Comparison of ENCODE assay signal across 18 mouse cellular contexts in genomic region chr5:128638716-128639115, GRCm38 (mm10). TPM values are rescaled to one million over a fixed set of nuclear protein-coding genes. Genes with fewer than 3 reads are reported as not detected.
A peak's percentile ranks its signal among the peaks of the same experiment; 100 is the strongest.
DNase-seq lines count a peak whose midpoint lies in the region; ATAC-seq and TF ChIP-seq lines count a peak whose summit lies in the region.
"Had no signal": no experiment of that assay in that cellular context is flagged by ENCODE, and none has a peak within 500 bp of the region (broad histone marks: within the 10 kb centered on the region; RNA-seq: fewer than 3 reads in every experiment).

No protein-coding gene starts in this region.

- no peaks in the 10 kb centered on the region for H3K36me3 ChIP-seq in hindbrain, embryonic 11.5 days (ENCODE audit: control insufficient read depth, insufficient read depth, low read length)
- H3K36me3 ChIP-seq in hindbrain, postnatal 0 days (ENCODE audit: insufficient read depth, low read length), result no peaks in the 10 kb centered on the region
- no peaks in the 10 kb centered on the region for H3K36me3 ChIP-seq in limb, embryonic 10.5 days
- H3K36me3 ChIP-seq: embryonic facial prominence, embryonic 12.5 days; liver, embryonic 15.5 days had no signal

- no peak overlapping the region for H3K4me2 ChIP-seq in hindbrain, embryonic 11.5 days (replicated peaks; ENCODE audit: low read depth, low read length)
- no peak overlapping the region for H3K4me2 ChIP-seq in hindbrain, postnatal 0 days (ENCODE audit: low read depth, low read length)
- H3K4me2 ChIP-seq: embryonic facial prominence, embryonic 12.5 days; liver, embryonic 15.5 days had no signal

- H3K27ac ChIP-seq in hindbrain, embryonic 11.5 days (ENCODE audit: low read depth, low read length), result no peak overlapping the region
- no peak overlapping the region for H3K27ac ChIP-seq in hindbrain, postnatal 0 days
- peak overlapping the region; percentile 78; the same call in 1 of the 2 replicates for H3K27ac ChIP-seq in limb, embryonic 10.5 days
- H3K27ac ChIP-seq: embryonic facial prominence, embryonic 12.5 days; liver, embryonic 15.5 days had no signal

- H3K9ac ChIP-seq in hindbrain, embryonic 11.5 days (ENCODE audit: low read depth, low read length), result no peak overlapping the region
- no peak overlapping the region for H3K9ac ChIP-seq in hindbrain, postnatal 0 days (replicated peaks; ENCODE audit: low read length)
- H3K9ac ChIP-seq: embryonic facial prominence, embryonic 12.5 days; liver, embryonic 15.5 days had no signal

- DNase-seq in hindbrain, embryonic 11.5 days (ENCODE audit: low spot score), result peak; percentile 30
- no peak for DNase-seq in hindbrain, postnatal 0 days (ENCODE audit: low spot score)
- peak; percentile 22 for DNase-seq in brain, embryonic 14.5 days (ENCODE audit: low read depth)
- DNase-seq in limb, embryonic 10.5 days (ENCODE audit: low spot score), result no peak
- DNase-seq in thymus, postnatal 4 days, result peak; percentile 59
- DNase-seq in heart, postnatal 25 days (ENCODE audit: low spot score), result no peak
- DNase-seq in right cerebral cortex, postnatal 14 days, result no peak
- DNase-seq: adrenal gland, postnatal 36 days; cerebellum, adult 9-11 months; gastrocnemius, postnatal 14 days; kidney, adult 11 months; kidney, postnatal 10 days; retina, postnatal 1 day had no signal

- no peak overlapping the region for H3K4me3 ChIP-seq in hindbrain, embryonic 11.5 days (ENCODE audit: low read depth, low read length)
- no peak overlapping the region for H3K4me3 ChIP-seq in hindbrain, postnatal 0 days (ENCODE audit: low read length)
- no peak overlapping the region for H3K4me3 ChIP-seq in limb, embryonic 10.5 days
- H3K4me3 ChIP-seq: embryonic facial prominence, embryonic 12.5 days; liver, embryonic 15.5 days; megakaryocyte, embryonic 14.5 days had no signal

- no peaks in the 10 kb centered on the region for H3K27me3 ChIP-seq in hindbrain, embryonic 11.5 days (ENCODE audit: control insufficient read depth, insufficient read depth, low read length)
- no peaks in the 10 kb centered on the region for H3K27me3 ChIP-seq in hindbrain, postnatal 0 days (ENCODE audit: insufficient read depth, low read length)
- H3K27me3 ChIP-seq in limb, embryonic 10.5 days (ENCODE audit: low read depth, poor library complexity, severe bottlenecking), result no peaks in the 10 kb centered on the region
- H3K27me3 ChIP-seq: embryonic facial prominence, embryonic 12.5 days; liver, embryonic 15.5 days; megakaryocyte, embryonic 14.5 days had no signal

- no peak for TF ChIP-seq POLR2A in brain, embryonic 14.5 days (IDR thresholded peaks at IDR 0.05; ENCODE audit: borderline replicate concordance, extremely low read depth, insufficient read depth, insufficient read length, poor library complexity, severe bottlenecking)

- WGBS in hindbrain, embryonic 11.5 days, result 56% methylated on average over 9 of the region's 9 CpGs
- WGBS in hindbrain, postnatal 0 days, result 55% methylated on average over 9 of the region's 9 CpGs
- 64% methylated on average over 9 of the region's 9 CpGs for WGBS in limb, embryonic 10.5 days

- no peaks in the 10 kb centered on the region for H3K4me1 ChIP-seq in hindbrain, embryonic 11.5 days (replicated peaks; ENCODE audit: control insufficient read depth, insufficient read depth, low read length)
- no peaks in the 10 kb centered on the region for H3K4me1 ChIP-seq in hindbrain, postnatal 0 days (ENCODE audit: insufficient read depth, low read length)
- H3K4me1 ChIP-seq in limb, embryonic 10.5 days, result peaks cover 38% of the 10 kb centered on the region
- H3K4me1 ChIP-seq: liver, embryonic 15.5 days; megakaryocyte, embryonic 14.5 days had no signal

- intact Hi-C loops in heart, postnatal 25 days (cut with DNase I), result no loop called here

- TF ChIP-seq CTCF in hindbrain, postnatal 0 days (IDR thresholded peaks at IDR 0.05; ENCODE audit: low read depth), result no peak
- TF ChIP-seq CTCF in brain, embryonic 14.5 days (IDR thresholded peaks at IDR 0.05; ENCODE audit: borderline replicate concordance, extremely low read depth, insufficient read depth, insufficient read length), result no peak

- no peaks in the 10 kb centered on the region for H3K9me3 ChIP-seq in hindbrain, embryonic 11.5 days (ENCODE audit: control insufficient read depth, low read length)
- H3K9me3 ChIP-seq in hindbrain, postnatal 0 days (ENCODE audit: low read length), result no peaks in the 10 kb centered on the region
- no peaks in the 10 kb centered on the region for H3K9me3 ChIP-seq in limb, embryonic 10.5 days (replicated peaks)
- H3K9me3 ChIP-seq: embryonic facial prominence, embryonic 12.5 days; liver, embryonic 15.5 days had no signal

- ATAC-seq in hindbrain, embryonic 11.5 days (ENCODE audit: low FRiP score), result no peak
- ATAC-seq in hindbrain, postnatal 0 days, result no peak
- ATAC-seq: hindbrain, embryonic 16.5 days; lung, postnatal 0 days had no signal

RNA-seq across cellular contexts. Expression of gene Fzd10, which starts 38.1 kb away (rescaled TPM):
- 17.8 and 19.3 TPM in 2 replicates for polyA plus RNA-seq in hindbrain, embryonic 11.5 days (2014; fragmentation: Nextera tagmentation; extraction: Ambion mirVana)
- 22.1 TPM in 2 replicates for total RNA-seq in hindbrain, postnatal 0 days (2014; rRNA removed)
- polyA plus RNA-seq in hindbrain, postnatal 0 days (2015; fragmentation: Nextera tagmentation; extraction: Ambion mirVana), result 2.7 and 3.6 TPM in 2 replicates
- 13.8 and 23.6 TPM in 2 replicates for polyA plus RNA-seq in brain, embryonic 14.5 days (2012; rRNA removed)
- polyA plus RNA-seq in limb, embryonic 10.5 days (2016; fragmentation: Nextera tagmentation; extraction: Ambion mirVana), result 8.1 and 10.5 TPM in 2 replicates
- total RNA-seq in heart, postnatal 25 days (2021), result under 1 TPM in 1 of 2 experiments, not detected in 1; 0.08 TPM
- polyA plus RNA-seq: liver, embryonic 15.5 days had no signal

Comparison
In these comparisons a context has a peak if more than half of its experiments do, and no peak if none do; other contexts are left out.
1. DNase-seq: peak in hindbrain, embryonic 11.5 days (single experiment), brain, embryonic 14.5 days (single experiment) and thymus, postnatal 4 days (single experiment); none in hindbrain, postnatal 0 days (single experiment), limb, embryonic 10.5 days (single experiment), heart, postnatal 25 days (single experiment) and right cerebral cortex, postnatal 14 days (single experiment).